Mouse (Mus musculus): ENCODE measurements around the gene Abcd3. TPM values are rescaled to one million over a fixed set of nuclear protein-coding genes. Genes with fewer than 3 reads are reported as not detected.
"Not testable (repeated sequence)": the region's sequence is repeated elsewhere in the genome, so short reads cannot be mapped to it uniquely, and the experiment has no call there.

Gene Abcd3
- polyA plus RNA-seq, 1 experiment: 14.7 TPM

DNA sequence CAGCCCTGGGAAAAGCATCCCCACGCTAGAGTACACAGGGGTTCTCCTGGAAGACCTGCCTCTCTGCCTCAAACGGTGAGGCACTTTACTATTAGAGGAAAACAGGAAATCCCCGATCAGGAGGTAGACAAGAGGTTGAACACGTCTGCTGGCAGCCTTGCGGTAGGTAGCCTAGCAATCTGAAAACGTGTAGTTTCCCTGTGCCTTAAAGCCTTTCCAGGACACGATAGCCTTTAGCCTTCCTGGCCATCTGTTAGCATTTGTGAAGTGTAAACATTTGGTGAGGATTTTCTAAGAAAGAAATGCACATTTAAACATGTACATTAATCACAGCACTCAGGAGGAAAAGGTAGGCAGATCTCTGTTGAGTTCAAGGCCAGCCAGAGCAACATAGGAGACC, 56.7 kb downstream of the Abcd3 start:
- Histone ChIP-seq H3K79me2 (ENCODE audit: control insufficient read depth, insufficient read depth) (no peaks in the 10 kb centered on the region), H3K27me3 (ENCODE audit: control insufficient read depth, insufficient read depth, insufficient read length) (no peaks in the 10 kb centered on the region), H3ac (ENCODE audit: control insufficient read depth, insufficient read length) (no peak overlapping the region), H3K36me3 (ENCODE audit: control insufficient read depth, insufficient read depth) (peaks cover 13% of the 10 kb centered on the region), H3K4me2 (ENCODE audit: low read depth) (no peak overlapping the region), H3K4me3 (no peak overlapping the region)
- TF ChIP-seq POLR2AphosphoS2 (IDR thresholded peaks at IDR 0.05; ENCODE audit: insufficient read length, low read depth) (no peak), USF1 (IDR thresholded peaks at IDR 0.05; ENCODE audit: low read depth) (no peak), SRF (IDR thresholded peaks at IDR 0.05; ENCODE audit: control insufficient read depth, insufficient read length, low read depth) (no peak), TCF12 (IDR thresholded peaks at IDR 0.05; ENCODE audit: insufficient read depth, poor library complexity, severe bottlenecking) (no peak), REST (IDR thresholded peaks at IDR 0.05; ENCODE audit: insufficient read depth, insufficient read length) (no peak), TCF3 (IDR thresholded peaks at IDR 0.05; ENCODE audit: insufficient read length, low read depth) (no peak), POLR2A (IDR thresholded peaks at IDR 0.05; ENCODE audit: insufficient read length, low read depth) (no peak), CEBPB (IDR thresholded peaks at IDR 0.05; ENCODE audit: insufficient read depth, poor library complexity, severe bottlenecking) (no peak), MYOD1 (IDR thresholded peaks at IDR 0.05; ENCODE audit: control insufficient read depth in 1 of 3, insufficient read length in 2 of 3, low read depth in 2 of 3) (no peak), E2F4 (IDR thresholded peaks at IDR 0.05; ENCODE audit: insufficient read depth) (no peak), MAX (IDR thresholded peaks at IDR 0.05; ENCODE audit: low read depth) (no peak), MYOG (IDR thresholded peaks at IDR 0.05; ENCODE audit: control insufficient read depth in 1 of 3, insufficient read depth in 1 of 3, insufficient read length in 2 of 3, low read depth in 2 of 3) (no peak)

DNA sequence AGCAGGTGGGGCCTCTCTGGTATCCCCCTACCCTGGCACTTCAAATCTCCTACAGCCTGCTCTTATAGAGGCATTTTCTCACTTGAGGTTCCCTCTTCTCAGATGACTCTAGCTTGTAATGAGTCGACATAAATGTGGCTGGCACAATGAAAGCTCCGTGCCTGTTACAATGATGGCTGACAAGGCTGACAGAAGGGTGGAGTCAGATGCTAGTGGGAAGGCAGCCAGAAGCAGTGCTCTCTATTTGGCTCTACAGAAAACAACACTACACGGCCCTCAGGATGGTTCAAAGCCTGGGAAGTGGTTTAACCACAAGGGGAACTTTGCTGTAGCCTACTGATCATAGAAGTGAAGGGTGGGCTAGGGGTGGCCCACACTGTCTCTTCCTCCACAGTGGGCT, 60.0 kb downstream of the Abcd3 start:
- Histone ChIP-seq H3K79me2 (ENCODE audit: control insufficient read depth, insufficient read depth) (no peaks in the 10 kb centered on the region), H3K27me3 (ENCODE audit: control insufficient read depth, insufficient read depth, insufficient read length) (no peaks in the 10 kb centered on the region), H3ac (ENCODE audit: control insufficient read depth, insufficient read length) (no peak overlapping the region), H3K36me3 (ENCODE audit: control insufficient read depth, insufficient read depth) (peaks cover 13% of the 10 kb centered on the region), H3K4me3 (no peak overlapping the region), H3K4me2 (ENCODE audit: low read depth) (no peak overlapping the region)
- TF ChIP-seq MYOD1 (IDR thresholded peaks at IDR 0.05; ENCODE audit: control insufficient read depth in 1 of 3, insufficient read length in 2 of 3, low read depth in 2 of 3): no peak
- TF ChIP-seq E2F4 (IDR thresholded peaks at IDR 0.05; ENCODE audit: insufficient read depth): no peak
- no peak for TF ChIP-seq POLR2AphosphoS2 (IDR thresholded peaks at IDR 0.05; ENCODE audit: insufficient read length, low read depth)
- TF ChIP-seq REST (IDR thresholded peaks at IDR 0.05; ENCODE audit: insufficient read depth, insufficient read length): no peak
- TF ChIP-seq POLR2A (IDR thresholded peaks at IDR 0.05; ENCODE audit: insufficient read length, low read depth): no peak
- no peak for TF ChIP-seq USF1 (IDR thresholded peaks at IDR 0.05; ENCODE audit: low read depth)
- no peak for TF ChIP-seq TCF3 (IDR thresholded peaks at IDR 0.05; ENCODE audit: insufficient read length, low read depth)
- no peak for TF ChIP-seq SRF (IDR thresholded peaks at IDR 0.05; ENCODE audit: control insufficient read depth, insufficient read length, low read depth)
- no peak for TF ChIP-seq MAX (IDR thresholded peaks at IDR 0.05; ENCODE audit: low read depth)
- no peak for TF ChIP-seq TCF12 (IDR thresholded peaks at IDR 0.05; ENCODE audit: insufficient read depth, poor library complexity, severe bottlenecking)
- no peak for TF ChIP-seq MYOG (IDR thresholded peaks at IDR 0.05; ENCODE audit: control insufficient read depth in 1 of 3, insufficient read depth in 1 of 3, insufficient read length in 2 of 3, low read depth in 2 of 3)
- no peak for TF ChIP-seq CEBPB (IDR thresholded peaks at IDR 0.05; ENCODE audit: insufficient read depth, poor library complexity, severe bottlenecking)

DNA sequence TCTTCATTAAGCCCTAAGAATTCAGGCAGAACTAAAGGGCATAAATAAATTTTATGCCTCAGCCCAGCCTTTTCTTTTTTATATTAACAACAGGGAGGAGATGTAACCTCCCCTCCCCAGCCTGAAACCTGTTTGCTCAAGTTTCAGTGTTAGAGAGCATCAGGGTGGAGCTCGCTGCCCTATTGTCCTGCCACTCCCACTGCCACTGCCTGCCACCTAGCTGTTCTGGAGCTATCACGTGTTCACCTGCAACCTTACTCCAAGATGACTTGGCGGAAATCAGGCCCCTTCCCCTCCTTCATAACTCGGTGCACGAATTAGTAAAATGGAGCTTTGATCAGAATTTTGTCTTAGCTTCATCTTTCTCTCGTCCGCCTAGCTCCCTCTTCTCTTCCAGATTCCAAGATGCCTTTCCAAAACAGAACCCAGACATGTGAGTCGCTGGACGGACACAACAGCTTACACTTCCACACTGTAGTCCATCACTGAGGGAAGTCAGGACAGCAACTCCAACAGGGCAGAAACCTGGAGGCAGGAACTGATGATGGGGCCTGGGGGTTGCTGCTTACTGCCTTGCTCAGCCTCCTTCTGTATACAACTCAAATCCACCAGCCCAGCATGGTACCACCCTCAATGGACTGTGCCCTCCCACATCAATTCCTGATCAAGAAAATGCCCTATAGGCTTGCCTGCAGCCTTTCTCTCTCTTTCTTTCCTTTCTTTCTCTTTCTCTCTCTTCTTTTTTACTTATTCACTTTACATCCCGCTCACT, 60.6 kb downstream of the Abcd3 start:
- not testable (repeated sequence) for H3ac ChIP-seq (ENCODE audit: control insufficient read depth, insufficient read length); H3K4me2 ChIP-seq (ENCODE audit: low read depth); H3K27me3 ChIP-seq (ENCODE audit: control insufficient read depth, insufficient read depth, insufficient read length); H3K4me3 ChIP-seq; H3K79me2 ChIP-seq (ENCODE audit: control insufficient read depth, insufficient read depth)
- H3K36me3 ChIP-seq (ENCODE audit: control insufficient read depth, insufficient read depth): peaks cover 13% of the 10 kb centered on the region

DNA sequence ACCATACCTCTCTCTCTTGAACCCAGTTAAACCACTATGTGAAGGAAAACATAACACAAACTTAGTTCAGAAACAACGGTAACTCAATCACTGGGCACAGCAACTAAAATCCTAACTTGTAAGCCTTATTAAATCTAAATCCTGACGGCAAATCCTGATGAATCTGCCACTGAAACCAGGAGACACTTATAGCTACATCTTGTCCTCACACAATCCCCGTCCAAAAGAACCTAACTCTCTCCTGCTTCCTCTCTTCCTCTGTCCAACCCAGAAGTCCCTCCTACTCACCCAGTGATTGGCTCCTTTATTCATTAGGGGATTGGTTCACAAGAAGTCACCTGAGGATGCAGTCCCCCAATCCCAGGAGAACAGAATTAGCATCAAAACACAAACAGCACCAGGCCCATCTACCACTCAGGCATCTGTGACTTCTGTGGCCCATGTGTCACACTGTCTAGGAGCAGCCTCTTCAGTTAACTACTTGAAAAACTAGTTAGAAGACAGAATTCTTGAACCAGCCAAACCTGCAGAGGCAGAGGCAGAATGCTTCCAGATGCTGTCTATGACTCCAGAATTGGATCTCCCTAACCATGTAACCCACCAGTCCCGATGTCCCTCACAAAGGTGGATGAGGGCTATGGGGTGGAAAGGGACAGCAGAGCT, 73.8 kb downstream of the Abcd3 start:
- H3ac ChIP-seq (ENCODE audit: control insufficient read depth, insufficient read length); H3K36me3 ChIP-seq (ENCODE audit: control insufficient read depth, insufficient read depth); H3K4me2 ChIP-seq (ENCODE audit: low read depth); H3K4me3 ChIP-seq; H3K79me2 ChIP-seq (ENCODE audit: control insufficient read depth, insufficient read depth); H3K27me3 ChIP-seq (ENCODE audit: control insufficient read depth, insufficient read depth, insufficient read length): not testable (repeated sequence)

DNA sequence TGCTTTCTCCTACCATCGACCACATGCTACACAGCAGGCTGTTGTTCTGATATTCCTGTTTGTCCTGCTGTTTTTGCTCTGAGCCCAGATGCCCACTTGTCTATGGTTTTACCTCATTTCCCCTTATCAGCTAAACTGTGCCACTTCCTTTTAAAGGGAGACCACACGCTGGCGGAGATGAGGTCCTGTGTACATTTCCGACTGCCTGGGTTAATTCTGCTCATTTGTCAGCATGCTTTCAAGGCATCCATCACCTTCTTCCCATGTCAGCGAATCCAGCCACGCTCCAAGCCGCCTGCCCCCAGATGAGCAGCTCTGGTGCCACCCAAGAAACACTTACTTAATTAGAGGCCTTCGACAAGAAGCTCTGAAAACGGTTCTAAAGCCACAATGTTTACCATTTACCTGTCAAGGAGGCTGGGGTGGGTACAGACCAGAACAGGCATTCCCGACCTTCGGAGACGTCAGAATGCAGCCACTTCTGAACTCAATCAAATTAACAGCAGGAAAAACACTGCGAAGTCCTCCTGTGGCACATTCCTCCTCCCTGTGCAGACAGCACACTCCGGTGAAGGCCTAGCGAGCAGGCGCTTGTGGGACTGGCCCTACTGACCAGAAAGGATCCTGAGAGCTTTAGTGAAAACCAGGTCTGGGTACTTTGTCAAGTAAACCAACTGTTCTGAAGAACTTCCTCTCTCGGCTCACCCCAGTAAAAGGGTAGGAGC, 75.5 kb downstream of the Abcd3 start:
- H3K4me3 ChIP-seq: no peak overlapping the region
- no peaks in the 10 kb centered on the region for H3K27me3 ChIP-seq (ENCODE audit: control insufficient read depth, insufficient read depth, insufficient read length)
- no peaks in the 10 kb centered on the region for H3K79me2 ChIP-seq (ENCODE audit: control insufficient read depth, insufficient read depth)
- TF ChIP-seq REST (IDR thresholded peaks at IDR 0.05; ENCODE audit: insufficient read depth, insufficient read length) (no peak), E2F4 (IDR thresholded peaks at IDR 0.05; ENCODE audit: insufficient read depth) (no peak), TCF12 (IDR thresholded peaks at IDR 0.05; ENCODE audit: insufficient read depth, poor library complexity, severe bottlenecking) (no peak), TCF3 (IDR thresholded peaks at IDR 0.05; ENCODE audit: insufficient read length, low read depth) (no peak), CEBPB (IDR thresholded peaks at IDR 0.05; ENCODE audit: insufficient read depth, poor library complexity, severe bottlenecking) (no peak), SRF (IDR thresholded peaks at IDR 0.05; ENCODE audit: control insufficient read depth, insufficient read length, low read depth) (no peak)
- H3K4me2 ChIP-seq (ENCODE audit: low read depth): no peak overlapping the region
- H3K36me3 ChIP-seq (ENCODE audit: control insufficient read depth, insufficient read depth): peaks cover 3% of the 10 kb centered on the region
- H3ac ChIP-seq (ENCODE audit: control insufficient read depth, insufficient read length): no peak overlapping the region

Measured in myocyte (in vitro differentiated cells).